In the genomic region with DNA sequence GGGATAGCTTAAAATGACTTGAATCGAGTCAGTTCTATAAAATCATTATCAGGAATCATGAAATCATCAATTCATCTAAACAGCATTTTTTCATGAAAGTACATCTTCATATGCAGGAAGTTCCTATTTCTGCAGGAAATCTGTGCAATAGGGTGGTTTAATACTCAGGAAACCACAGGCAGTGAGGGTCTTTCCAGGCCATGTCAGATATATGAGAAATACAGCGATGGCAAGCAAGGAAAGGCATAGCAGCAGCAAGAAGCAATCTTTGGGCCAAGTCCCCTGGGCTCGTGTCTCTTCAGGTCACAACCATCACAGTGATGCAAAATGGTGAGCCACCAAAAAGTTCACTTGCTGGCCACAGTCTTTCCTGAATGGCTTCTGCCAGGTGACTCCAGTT, we compare ENCODE assay signal across 23 mouse cellular contexts. TPM values are rescaled to one million over a fixed set of nuclear protein-coding genes. Genes with fewer than 3 reads are reported as not detected.
"Had no signal": no experiment of that assay in that cellular context is flagged by ENCODE, and none has a peak within 500 bp of the region (broad histone marks: within the 10 kb centered on the region; RNA-seq: fewer than 3 reads in every experiment).

No protein-coding gene starts in this region.

- H3K27me3 ChIP-seq: liver, embryonic 15.5 days; lung, embryonic 15.5 days; megakaryocyte, embryonic 14.5 days; midbrain, embryonic 13.5 days; neural tube, embryonic 13.5 days; neural tube, embryonic 15.5 days had no signal

- ATAC-seq: liver, postnatal 0 days; lung, postnatal 0 days; midbrain, embryonic 13.5 days; midbrain, embryonic 16.5 days had no signal

- DNase-seq: liver, postnatal 0 days; lung, adult 2 months; lung, postnatal 14 days; lung, postnatal 36 days; retina, postnatal 1 day; right cerebral cortex, adult 18-20 months; right cerebral cortex, postnatal 25 days; right cerebral cortex, postnatal 4 days; spleen, adult 18-20 months; thymus, adult 18-20 months; thymus, postnatal 14 days; thymus, postnatal 36 days had no signal

- H3K27ac ChIP-seq: liver, embryonic 15.5 days; lung, embryonic 15.5 days; macrophage; midbrain, embryonic 13.5 days; neural tube, embryonic 13.5 days; neural tube, embryonic 15.5 days had no signal

- H3K4me1 ChIP-seq: liver, embryonic 15.5 days; lung, embryonic 15.5 days; megakaryocyte, embryonic 14.5 days; midbrain, embryonic 13.5 days; neural tube, embryonic 13.5 days; neural tube, embryonic 15.5 days had no signal

- H3K9me3 ChIP-seq: liver, embryonic 15.5 days; lung, embryonic 15.5 days; megakaryocyte, embryonic 14.5 days; midbrain, embryonic 13.5 days; neural tube, embryonic 13.5 days; neural tube, embryonic 15.5 days had no signal

- H3K36me3 ChIP-seq: liver, embryonic 15.5 days; lung, embryonic 15.5 days; midbrain, embryonic 13.5 days; neural tube, embryonic 13.5 days; neural tube, embryonic 15.5 days had no signal

- H3K4me3 ChIP-seq: liver, embryonic 15.5 days; lung, embryonic 15.5 days; megakaryocyte, embryonic 14.5 days; midbrain, embryonic 13.5 days; myocyte; neural tube, embryonic 13.5 days; neural tube, embryonic 15.5 days had no signal

RNA-seq across cellular contexts. Expression of a gene that starts 13.6 kb away (rescaled TPM):
- polyA plus RNA-seq: macrophage; midbrain, embryonic 13.5 days; stomach, embryonic 14.5 days had no signal

RNA-seq across cellular contexts. Expression of a gene that starts 44.1 kb away (rescaled TPM):
- polyA plus RNA-seq: liver, embryonic 15.5 days; macrophage had no signal

RNA-seq across cellular contexts. Expression of a gene that starts 57.9 kb away (rescaled TPM):
- polyA plus RNA-seq: liver, postnatal 0 days; macrophage; midbrain, embryonic 16.5 days had no signal
